ENCODE assay signal across 8 mouse cellular contexts in the genomic region with DNA sequence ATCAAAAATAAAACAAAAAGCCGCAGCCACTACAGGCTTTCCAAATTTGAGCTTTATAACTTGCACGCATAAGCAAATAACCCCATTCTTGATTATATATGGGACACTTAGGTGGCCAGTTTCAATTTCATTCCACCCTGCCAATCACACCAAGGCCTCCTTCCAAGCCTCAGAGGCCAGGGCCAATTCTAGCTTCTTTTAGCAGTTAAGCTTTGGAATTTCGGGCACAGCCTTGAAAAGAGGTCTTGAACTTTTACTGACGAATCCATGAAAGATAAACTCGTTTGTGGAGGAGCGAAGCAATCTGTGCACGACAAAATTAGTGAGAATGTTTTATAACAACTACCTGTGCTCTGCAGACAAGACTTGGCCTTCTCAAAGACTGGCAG. TPM values are rescaled to one million over a fixed set of nuclear protein-coding genes. Genes with fewer than 3 reads are reported as not detected.
A peak's percentile ranks its signal among the peaks of the same experiment; 100 is the strongest.
DNase-seq lines count a peak whose midpoint lies in the region; ATAC-seq lines count a peak whose summit lies in the region.

No protein-coding gene starts in this region.

- peaks cover 5% of the 10 kb centered on the region; the same call in 1 of the 2 replicates for H3K9me3 ChIP-seq in megakaryocyte, embryonic 14.5 days
- H3K9me3 ChIP-seq in limb, embryonic 13.5 days = no peaks in the 10 kb centered on the region
- H3K9me3 ChIP-seq in stomach, embryonic 16.5 days (replicated peaks; ENCODE audit: control insufficient read depth, low read length) = no peaks in the 10 kb centered on the region

- intact Hi-C loops in left cerebral cortex, postnatal 25 days (cut with DNase I) = loop anchor here (1.0 kb wide), 1 partner anchor 17 kb away; no protein-coding TSS in a partner anchor

- peaks cover 22% of the 10 kb centered on the region for H3K36me3 ChIP-seq in megakaryocyte, embryonic 14.5 days (replicated peaks; ENCODE audit: low read length)
- peaks cover 26% of the 10 kb centered on the region for H3K36me3 ChIP-seq in limb, embryonic 13.5 days
- H3K36me3 ChIP-seq in stomach, embryonic 16.5 days (ENCODE audit: control insufficient read depth, insufficient read depth, low read length) = 0 out of 2 replicates have a peak, but pooled peaks cover 2% of the 10 kb centered on the region

- no peak for ATAC-seq in megakaryocyte, adult 5-6 weeks (ENCODE audit: poor library complexity, severe bottlenecking)
- ATAC-seq in limb, embryonic 13.5 days (ENCODE audit: low FRiP score, low read depth) = no peak
- ATAC-seq in stomach, embryonic 16.5 days (ENCODE audit: insufficient read depth, low FRiP score) = no peak

- 37% methylated on average over 7 of the region's 7 CpGs for WGBS in limb, embryonic 13.5 days
- WGBS in stomach, embryonic 16.5 days = 28% methylated on average over 7 of the region's 7 CpGs

- H3K9ac ChIP-seq in limb, embryonic 13.5 days = peak overlapping the region; percentile 67
- H3K9ac ChIP-seq in stomach, embryonic 16.5 days (ENCODE audit: low read length) = peak overlapping the region; percentile 90

- peak overlapping the region; percentile 97 for H3K4me3 ChIP-seq in megakaryocyte, embryonic 14.5 days (replicated peaks)
- peak overlapping the region; percentile 64 for H3K4me3 ChIP-seq in limb, embryonic 13.5 days
- H3K4me3 ChIP-seq in stomach, embryonic 16.5 days (replicated peaks; ENCODE audit: low read length) = peak overlapping the region; percentile 76

- H3K27me3 ChIP-seq in megakaryocyte, embryonic 14.5 days (replicated peaks) = no peaks in the 10 kb centered on the region
- H3K27me3 ChIP-seq in limb, embryonic 13.5 days = no peaks in the 10 kb centered on the region
- H3K27me3 ChIP-seq in stomach, embryonic 16.5 days (ENCODE audit: control insufficient read depth, insufficient read depth, low read length) = no peaks in the 10 kb centered on the region

- H3K27ac ChIP-seq in limb, embryonic 13.5 days = peak overlapping the region; percentile 98
- peak overlapping the region; percentile 99 for H3K27ac ChIP-seq in stomach, embryonic 16.5 days (ENCODE audit: low read length)

- H3K4me2 ChIP-seq in limb, embryonic 13.5 days (replicated peaks) = peak overlapping the region; percentile 83
- peak overlapping the region; percentile 91 for H3K4me2 ChIP-seq in stomach, embryonic 16.5 days (ENCODE audit: low read depth, low read length)

- DNase-seq in adrenal gland, adult 8-10 months = peak; percentile 63
- DNase-seq in adrenal gland, postnatal 25 days = no peak
- DNase-seq in left cerebral cortex, postnatal 25 days (ENCODE audit: low spot score in 2 of 2) = no peak
- no peak for DNase-seq in cerebellum, adult 18-20 months

- H3K4me1 ChIP-seq in megakaryocyte, embryonic 14.5 days = peaks cover 76% of the 10 kb centered on the region
- peaks cover 27% of the 10 kb centered on the region for H3K4me1 ChIP-seq in limb, embryonic 13.5 days
- H3K4me1 ChIP-seq in stomach, embryonic 16.5 days (ENCODE audit: control insufficient read depth, insufficient read depth, low read length) = peaks cover 17% of the 10 kb centered on the region

RNA-seq across cellular contexts. Expression of gene Sfxn3, which starts 10.4 kb away (rescaled TPM):
- 10 to 100 TPM; 53.1 to 96.1 (median 73.9) TPM for total RNA-seq in adrenal gland, adult 8-10 months (2022)
- 49.3 and 65.0 TPM in 2 replicates for total RNA-seq in adrenal gland, postnatal 25 days (2021)
- 4.4 TPM in 2 replicates for polyA plus RNA-seq in megakaryocyte, embryonic 14.5 days (2012; ENCODE audit: insufficient read depth, low replicate concordance)
- total RNA-seq in megakaryocyte, adult 5-6 weeks (2015) = 36.9 and 40.7 TPM in 2 replicates
- 9.4 and 10.0 TPM in 2 replicates for total RNA-seq in megakaryocyte, adult 5-6 weeks (2017)
- 26.0 and 26.5 TPM in 2 replicates for polyA plus RNA-seq in limb, embryonic 13.5 days (2015; fragmentation: Nextera tagmentation; extraction: Ambion mirVana)
- polyA plus RNA-seq in stomach, embryonic 16.5 days (2015; fragmentation: Nextera tagmentation; extraction: Ambion mirVana) = 28.3 and 29.8 TPM in 2 replicates
- 100 to 1,000 TPM; 107 to 129 TPM for total RNA-seq in left cerebral cortex, postnatal 25 days (2021)

RNA-seq across cellular contexts. Expression of gene Pdzd7, which starts 12.2 kb away (rescaled TPM):
- under 1 TPM; 0.12 to 1.00 (median 0.56) TPM for total RNA-seq in adrenal gland, adult 8-10 months (2022)
- 0.52 TPM in 1 of 2 replicates, not detected in the other for total RNA-seq in adrenal gland, postnatal 25 days (2021)
- 0.02 TPM in 1 of 2 replicates, not detected in the other for polyA plus RNA-seq in megakaryocyte, embryonic 14.5 days (2012; ENCODE audit: insufficient read depth, low replicate concordance)
- total RNA-seq in megakaryocyte, adult 5-6 weeks (2015) = not detected in 2 replicates
- total RNA-seq in megakaryocyte, adult 5-6 weeks (2017) = not detected in 2 replicates
- 0.41 and 0.56 TPM in 2 replicates for polyA plus RNA-seq in limb, embryonic 13.5 days (2015; fragmentation: Nextera tagmentation; extraction: Ambion mirVana)
- polyA plus RNA-seq in stomach, embryonic 16.5 days (2015; fragmentation: Nextera tagmentation; extraction: Ambion mirVana) = 0.21 and 0.48 TPM in 2 replicates
- total RNA-seq in left cerebral cortex, postnatal 25 days (2021) = 1 to 10 TPM; 4.2 to 4.6 TPM

RNA-seq across cellular contexts. Expression of gene Kazald1, which starts 17.3 kb away (rescaled TPM):
- total RNA-seq in adrenal gland, adult 8-10 months (2022) = 10 to 100 TPM in 2 of 4 experiments, 1 to 10 TPM in 2; 6.2 to 13.8 (median 9.5) TPM
- 3.9 and 5.6 TPM in 2 replicates for total RNA-seq in adrenal gland, postnatal 25 days (2021)
- polyA plus RNA-seq in megakaryocyte, embryonic 14.5 days (2012; ENCODE audit: insufficient read depth, low replicate concordance) = 0.54 TPM in 1 of 2 replicates, not detected in the other
- total RNA-seq in megakaryocyte, adult 5-6 weeks (2015) = 0.23 TPM in 1 of 2 replicates, not detected in the other
- total RNA-seq in megakaryocyte, adult 5-6 weeks (2017) = 0.41 TPM in 1 of 2 replicates, not detected in the other
- 18.6 and 20.4 TPM in 2 replicates for polyA plus RNA-seq in limb, embryonic 13.5 days (2015; fragmentation: Nextera tagmentation; extraction: Ambion mirVana)
- 22.9 and 41.4 TPM in 2 replicates for polyA plus RNA-seq in stomach, embryonic 16.5 days (2015; fragmentation: Nextera tagmentation; extraction: Ambion mirVana)
- 1 to 10 TPM; 1.9 to 2.2 TPM for total RNA-seq in left cerebral cortex, postnatal 25 days (2021)

RNA-seq across cellular contexts. Expression of gene Lzts2, which starts 43.5 kb away (rescaled TPM):
- 100 to 1,000 TPM; 100 to 121 (median 110) TPM for total RNA-seq in adrenal gland, adult 8-10 months (2022)
- 83.2 and 101 TPM in 2 replicates for total RNA-seq in adrenal gland, postnatal 25 days (2021)
- 59.9 and 91.6 TPM in 2 replicates for polyA plus RNA-seq in megakaryocyte, embryonic 14.5 days (2012; ENCODE audit: insufficient read depth, low replicate concordance)
- total RNA-seq in megakaryocyte, adult 5-6 weeks (2015) = 0.32 and 0.36 TPM in 2 replicates
- total RNA-seq in megakaryocyte, adult 5-6 weeks (2017) = 0.37 and 0.51 TPM in 2 replicates
- polyA plus RNA-seq in limb, embryonic 13.5 days (2015; fragmentation: Nextera tagmentation; extraction: Ambion mirVana) = 68.8 and 68.9 TPM in 2 replicates
- polyA plus RNA-seq in stomach, embryonic 16.5 days (2015; fragmentation: Nextera tagmentation; extraction: Ambion mirVana) = 27.7 and 36.0 TPM in 2 replicates
- 10 to 100 TPM; 30.8 to 32.2 TPM for total RNA-seq in left cerebral cortex, postnatal 25 days (2021)

RNA-seq across cellular contexts. Expression of gene Mrpl43, which starts 51.5 kb away (rescaled TPM):
- 10 to 100 TPM; 44.2 to 57.9 (median 48.4) TPM for total RNA-seq in adrenal gland, adult 8-10 months (2022)
- 47.9 and 53.7 TPM in 2 replicates for total RNA-seq in adrenal gland, postnatal 25 days (2021)
- polyA plus RNA-seq in megakaryocyte, embryonic 14.5 days (2012; ENCODE audit: insufficient read depth, low replicate concordance) = 76.4 and 192 TPM in 2 replicates
- total RNA-seq in megakaryocyte, adult 5-6 weeks (2015) = 35.9 and 47.9 TPM in 2 replicates
- 25.3 and 29.3 TPM in 2 replicates for total RNA-seq in megakaryocyte, adult 5-6 weeks (2017)
- polyA plus RNA-seq in limb, embryonic 13.5 days (2015; fragmentation: Nextera tagmentation; extraction: Ambion mirVana) = 69.2 and 76.3 TPM in 2 replicates
- 62.2 and 64.9 TPM in 2 replicates for polyA plus RNA-seq in stomach, embryonic 16.5 days (2015; fragmentation: Nextera tagmentation; extraction: Ambion mirVana)
- 10 to 100 TPM; 40.2 to 44.2 TPM for total RNA-seq in left cerebral cortex, postnatal 25 days (2021)
